Mouse (Mus musculus) liver, postnatal 0 days (tissue): ENCODE data around the gene Olfr954.

Experiments used
- CTCF ChIP-seq: sonication (generic); IDR thresholded peaks from 2 replicates; pipeline ENCODE4 v1.5.1; 2016; ENCODE audit warnings: antibody characterized with exemption, low read depth
- EP300 ChIP-seq: IDR thresholded peaks from 2 replicates; pipeline ENCODE4 v1.6.1; 2016; ENCODE audit warnings: antibody characterized with exemption, low read depth, mild to moderate bottlenecking

- TF ChIP-seq CTCF (peak; percentile 60), EP300 (no peak)
Measured at GRCm38 (mm10) chr9:39508998-39509397, 52.5 kb downstream of the Olfr954 start.
